Mouse (Mus musculus) erythroblast, adult 5-6 weeks (primary cell): ENCODE measurements around the gene Dgcr8. TPM values are rescaled to one million over a fixed set of nuclear protein-coding genes. Genes with fewer than 3 reads are reported as not detected.

Experiments
- ATAC-seq: replicated peaks from 2 replicates; pipeline ENCODE4 v1.8.0; 2016; ENCODE audit warnings: moderate number of reproducible peaks, mild to moderate bottlenecking, moderate TSS enrichment, inconsistent platforms; ENCODE audit not compliant: poor library complexity, low FRiP score, severe bottlenecking
- total RNA-seq, 2 experiments: library from RNA; stranded (forward) in 1 of 2; stranded (reverse) in 1 of 2; fragments of 150-400 nt in 1 of 2; fragments of 200-764, 138-1000 nt in 1 of 2; gene quantifications; 2 replicates each; pipeline versions ENCODE4 v1.2.3 to v1.2.4; 2015 to 2017; ENCODE audit warnings: low replicate concordance in 2 of 2

The Dgcr8 gene
- total RNA-seq, 2 experiments from 2014 or later: 30.2 to 38.3 TPM

DNA sequence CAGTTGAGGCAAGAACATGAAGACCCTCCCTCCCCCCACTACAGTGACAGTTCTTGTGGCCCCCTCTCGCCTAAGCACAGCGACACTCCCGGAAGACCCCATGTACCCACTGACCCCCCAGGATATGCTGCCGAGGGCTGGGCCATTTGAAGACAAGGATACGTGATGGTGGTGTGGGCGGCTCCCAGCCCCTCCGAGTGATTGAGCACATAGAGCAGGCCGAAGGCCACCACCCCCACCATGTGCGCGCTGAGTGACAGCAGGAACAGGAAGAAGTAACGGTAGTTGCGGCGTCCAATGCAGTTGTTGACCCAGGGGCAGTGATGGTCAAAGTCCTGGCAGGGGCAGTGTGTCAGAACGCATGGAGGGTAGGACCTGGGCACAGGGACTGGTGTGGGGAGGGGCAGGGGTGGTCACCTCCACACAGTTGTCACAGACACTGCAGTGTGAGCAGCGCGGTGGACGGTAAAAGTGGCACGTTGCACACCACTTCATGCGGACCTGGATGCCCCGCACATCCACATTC is 61.1 kb downstream of the Dgcr8 start:
- ATAC-seq: no peak

DNA sequence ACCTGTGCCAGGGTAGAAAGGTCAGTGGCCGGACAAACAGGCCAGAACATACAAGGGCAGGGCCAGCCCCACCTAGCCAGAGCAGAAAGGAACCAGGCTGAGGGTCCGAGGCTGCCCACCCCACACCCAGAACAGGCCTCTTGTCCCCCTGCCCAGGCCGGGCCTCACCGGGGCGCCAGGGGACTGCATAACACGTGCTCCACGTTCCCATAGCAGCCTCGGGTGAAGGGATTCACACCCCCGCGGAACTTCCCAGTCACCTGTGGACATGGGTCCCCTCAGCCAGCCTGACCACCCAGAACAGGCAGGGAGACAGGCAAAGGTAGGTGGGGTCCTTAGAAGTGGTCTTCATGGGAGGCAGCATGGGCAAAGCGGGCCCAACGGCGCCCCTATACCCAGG is 61.9 kb downstream of the Dgcr8 start:
- no peak for ATAC-seq

DNA sequence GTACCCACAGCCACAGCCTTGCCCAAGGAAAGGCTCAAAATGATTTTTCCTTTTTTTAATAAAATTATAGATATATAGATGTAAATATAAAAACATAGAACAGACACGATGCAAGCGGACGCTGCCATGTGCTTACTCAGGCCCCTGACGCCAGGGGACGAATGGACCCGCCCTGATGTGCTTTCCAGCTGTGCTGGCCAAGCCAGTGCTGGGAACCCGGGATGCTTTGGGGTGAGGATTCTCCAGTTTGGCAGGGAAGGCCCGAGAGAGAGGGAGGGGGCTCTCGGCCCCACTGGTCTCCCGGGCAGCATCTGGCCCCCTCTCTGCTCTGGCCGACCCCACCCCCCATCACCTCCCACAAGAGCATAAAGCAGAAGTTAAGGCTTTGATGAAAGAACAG is 66.9 kb downstream of the Dgcr8 start:
- ATAC-seq: no peak

DNA sequence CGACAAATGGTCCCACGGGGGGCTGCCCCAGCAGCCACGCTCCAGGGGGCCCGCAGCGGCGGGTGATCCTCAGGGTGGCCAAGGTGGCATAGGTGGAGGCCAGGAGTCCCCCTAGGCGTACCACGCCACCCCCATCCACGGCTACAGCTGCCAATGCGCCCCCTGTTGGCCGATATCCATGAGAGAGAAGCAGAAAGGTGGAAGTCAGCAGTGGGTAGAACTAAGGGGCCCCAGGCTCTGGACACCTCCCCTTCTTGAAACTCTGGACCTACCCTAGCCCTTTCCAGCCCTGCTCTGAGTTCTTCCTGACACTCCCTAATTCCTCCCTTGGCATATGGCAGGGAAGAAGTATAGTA is 67.5 kb downstream of the Dgcr8 start:
- ATAC-seq: no peak

DNA sequence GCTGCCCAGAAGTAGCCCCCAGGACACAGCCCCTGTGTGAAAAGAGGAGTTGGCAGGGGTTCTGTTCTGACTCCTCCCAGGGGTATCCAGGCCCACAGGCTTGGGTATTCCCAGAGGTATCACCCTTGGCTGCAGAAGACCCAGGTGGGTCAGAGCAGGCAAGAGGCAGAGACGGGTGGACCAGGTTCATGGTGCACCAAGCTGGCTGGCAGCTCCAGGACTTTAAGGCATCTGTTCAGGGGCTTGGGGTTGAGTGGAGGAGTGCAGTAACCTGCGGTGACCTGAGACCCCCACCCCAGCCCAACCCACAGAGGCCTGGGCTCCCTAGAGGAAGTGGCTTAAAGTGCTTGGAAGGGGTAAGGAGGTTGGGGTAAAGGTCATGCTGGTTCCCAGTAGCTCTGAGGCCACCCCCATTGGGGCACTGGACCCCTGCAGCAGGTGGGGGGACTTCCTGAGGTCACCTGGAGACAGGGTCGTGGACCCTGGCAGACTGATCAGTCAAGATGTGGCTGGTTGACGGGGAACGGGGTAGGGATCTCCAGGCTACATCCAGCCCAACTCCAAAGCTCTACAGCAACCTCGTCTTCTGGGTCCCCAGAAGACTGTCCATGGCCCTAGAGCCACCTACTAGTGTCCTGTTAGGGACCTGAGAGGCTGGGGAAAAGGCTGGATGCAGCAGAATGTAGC is 68.0 kb downstream of the Dgcr8 start:
- no peak for ATAC-seq

DNA sequence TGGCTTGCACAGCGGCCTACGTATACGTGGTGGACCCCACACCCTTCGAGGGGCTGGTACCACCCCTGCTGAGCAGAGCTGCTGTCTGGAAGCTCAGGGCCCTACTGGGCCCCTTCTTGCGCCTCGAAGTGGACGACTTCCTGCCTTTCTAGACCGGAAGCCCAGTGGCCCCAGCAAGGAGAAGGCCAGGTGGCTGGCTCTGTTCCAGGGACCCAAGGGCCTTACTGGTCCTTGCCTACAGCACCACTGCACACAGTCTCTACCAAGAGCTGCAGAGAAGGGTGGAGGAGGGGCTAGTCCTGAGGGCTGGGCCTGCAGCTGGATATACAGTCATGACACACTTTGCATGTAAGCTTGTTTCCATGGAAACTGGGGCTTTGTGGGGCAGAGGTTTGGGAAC is 69.0 kb downstream of the Dgcr8 start:
- ATAC-seq: no peak

DNA sequence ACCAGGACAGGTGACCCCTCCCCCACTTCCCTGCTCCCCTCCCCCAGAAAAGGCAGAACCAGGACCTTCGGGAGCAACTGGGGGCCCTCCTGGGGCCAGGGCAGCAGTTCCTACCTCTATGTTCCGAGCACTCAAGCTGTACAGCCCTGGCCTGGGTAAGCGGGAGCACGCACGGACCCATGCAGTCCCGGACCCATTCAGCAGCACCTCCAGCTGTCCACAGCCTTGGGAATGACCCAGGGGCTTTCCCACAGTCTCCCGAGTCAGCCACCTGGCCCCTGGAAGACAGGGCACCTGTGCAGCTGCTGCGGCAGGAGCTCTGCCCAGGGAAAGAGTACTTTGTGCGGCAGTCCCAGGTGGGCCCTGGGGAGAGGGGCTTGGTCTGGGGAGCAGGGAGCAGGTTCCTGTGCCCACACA is 70.5 kb downstream of the Dgcr8 start:
- 0 out of 2 replicates have a peak, but pooled peaks have one; percentile 11 for ATAC-seq

DNA sequence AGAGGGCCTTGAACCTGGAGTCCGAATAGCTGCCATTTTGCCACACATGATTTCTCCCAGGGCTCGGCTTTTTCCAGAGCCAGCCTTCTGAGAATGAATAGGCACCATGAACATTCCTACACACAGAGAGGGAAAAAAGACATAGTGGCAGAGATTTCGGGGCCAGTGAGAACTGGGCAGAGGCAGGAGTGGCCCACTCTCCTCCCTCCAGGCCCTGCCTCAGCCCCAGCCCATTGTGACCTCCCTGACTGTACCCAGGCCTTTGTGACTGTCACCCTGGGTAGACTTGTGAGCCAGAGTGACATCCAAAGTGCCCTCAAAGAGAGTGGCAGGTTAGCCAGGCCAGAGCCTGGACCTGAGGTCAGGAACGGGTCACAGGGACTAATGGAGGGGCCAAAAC is 71.5 kb downstream of the Dgcr8 start, which contains the start of gene Ccdc188:
TSS of gene Ccdc188 (plus strand) at position 301 of the 400 bp plus-strand sequence.
- ATAC-seq: no peak

DNA sequence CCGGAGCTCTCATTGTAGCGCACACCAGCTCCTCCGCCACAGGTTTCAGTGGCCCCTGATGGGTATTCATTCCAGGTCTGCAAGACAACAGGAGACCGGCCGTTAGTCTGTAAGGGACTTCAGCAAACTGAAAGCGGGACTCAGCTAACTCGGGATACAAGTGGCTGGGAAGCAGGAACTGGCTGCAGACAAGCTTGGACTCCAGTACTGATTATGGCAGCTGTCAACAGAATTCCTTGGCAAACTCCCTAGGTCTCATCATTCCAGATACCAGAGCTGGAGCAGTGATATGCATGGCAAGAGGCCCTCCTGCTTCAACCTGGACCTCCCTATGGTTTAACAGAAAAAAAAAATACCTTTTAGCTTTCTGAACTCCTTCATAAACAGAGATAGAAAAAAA is 74.2 kb downstream of the Dgcr8 start:
- no peak for ATAC-seq

DNA sequence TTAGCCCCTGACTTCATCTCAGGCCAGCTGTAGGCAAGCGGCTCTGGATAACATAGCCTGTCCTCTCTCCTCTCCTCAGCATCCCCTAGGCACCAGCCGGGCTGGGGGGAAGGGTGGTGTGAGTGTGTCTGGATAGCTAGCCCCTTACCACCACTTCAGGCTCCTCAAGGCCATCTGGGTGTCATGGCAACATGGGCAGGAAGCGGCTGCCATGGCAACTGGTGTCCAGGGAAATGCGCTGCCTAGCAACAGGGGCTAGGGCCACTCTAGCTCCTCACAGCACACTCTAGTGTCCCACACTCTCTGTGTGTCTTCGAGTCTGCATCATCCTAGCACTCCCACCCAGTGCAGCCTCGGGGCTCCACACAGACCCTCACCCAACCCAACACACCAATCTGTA is 75.4 kb downstream of the Dgcr8 start:
- ATAC-seq: no peak

DNA sequence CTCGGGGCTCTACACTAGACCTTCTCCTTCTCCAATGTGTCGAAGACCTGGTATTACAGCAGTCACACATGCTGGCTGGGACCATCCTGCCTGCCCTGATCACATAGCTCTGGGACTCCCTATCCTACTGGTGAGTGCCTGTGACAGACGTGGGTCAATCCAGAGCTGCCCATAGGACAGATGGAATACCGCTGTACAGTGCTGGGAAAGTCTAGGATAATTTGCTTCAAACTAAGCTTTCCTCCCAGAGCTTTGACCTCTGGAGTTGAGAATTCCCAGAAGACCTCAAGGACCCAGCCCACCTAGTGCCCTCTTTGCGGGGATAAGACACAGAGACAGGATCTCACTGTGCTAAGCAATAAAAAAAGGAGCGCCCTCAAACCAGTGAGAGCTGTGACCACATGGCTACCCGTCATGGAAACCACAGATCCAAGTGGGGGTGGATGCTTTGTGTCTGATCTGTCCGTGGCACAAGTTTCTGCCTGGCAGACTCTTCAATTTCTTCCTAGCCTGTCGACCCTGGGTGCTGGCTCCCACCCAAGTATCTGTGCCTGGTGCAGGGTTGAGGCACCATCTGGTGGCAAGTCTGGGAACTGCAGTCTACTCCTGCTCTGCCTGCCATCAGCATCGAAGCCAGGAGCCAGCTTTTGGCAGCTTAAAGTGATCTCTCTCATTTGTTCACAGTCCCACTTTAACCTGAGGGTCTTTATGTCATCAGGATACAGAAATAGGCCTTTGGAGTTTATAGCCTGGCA is 77.5 kb downstream of the Dgcr8 start:
- ATAC-seq: peak; percentile 75

DNA sequence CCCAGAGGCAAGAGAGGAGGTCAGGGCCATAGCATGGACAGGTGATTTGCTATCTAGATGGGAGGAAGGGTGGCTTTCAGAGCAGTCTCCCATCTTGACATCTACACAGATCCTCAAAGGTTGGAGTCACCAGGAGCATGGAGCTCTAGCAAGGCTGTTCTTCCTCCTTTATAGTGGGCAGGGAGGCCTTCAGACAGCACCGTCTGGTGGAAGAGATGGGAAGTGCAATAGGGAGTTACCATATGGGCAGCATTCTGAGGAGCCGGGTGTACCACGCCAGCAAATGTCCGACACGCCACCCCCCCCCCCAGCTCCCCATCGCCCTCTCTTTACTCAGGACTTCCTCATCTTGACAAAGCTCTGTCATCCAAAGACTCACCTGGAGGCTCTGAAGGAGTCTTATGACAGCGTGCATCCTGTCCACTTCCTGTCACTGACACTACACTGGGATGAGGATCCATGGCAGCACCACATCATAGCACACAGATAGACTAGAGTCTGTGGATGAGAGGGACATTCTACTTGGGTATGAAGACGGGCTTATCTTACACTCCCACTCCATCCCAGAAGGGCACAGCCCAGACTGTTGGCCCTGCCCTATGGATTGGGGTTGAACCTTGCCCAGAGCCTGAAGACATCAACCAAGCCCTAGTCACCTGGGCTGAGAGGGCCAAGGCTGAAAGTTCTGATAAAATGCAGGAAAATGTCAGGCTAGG is 78.2 kb downstream of the Dgcr8 start:
- no peak for ATAC-seq

Other genes with a start within 250 kb of the Dgcr8 start
- 0.96 and 7.9 TPM in 2 replicates for gene Dgcr6, start 236.4 kb downstream of the Dgcr8 start, total RNA-seq (2015; ENCODE audit: low replicate concordance)
- gene Dgcr6, start 236.4 kb downstream of the Dgcr8 start, total RNA-seq (2017; ENCODE audit: low replicate concordance): 1.6 and 6.6 TPM in 2 replicates
- 3.3 and 6.3 TPM in 2 replicates for gene Prodh, start 199.0 kb downstream of the Dgcr8 start, total RNA-seq (2015; ENCODE audit: low replicate concordance)
- 4.7 and 7.4 TPM in 2 replicates for gene Prodh, start 199.0 kb downstream of the Dgcr8 start, total RNA-seq (2017; ENCODE audit: low replicate concordance)
- 0.42 and 0.96 TPM in 2 replicates for gene Rtn4r, start 161.6 kb downstream of the Dgcr8 start, total RNA-seq (2015; ENCODE audit: low replicate concordance)
- not detected in 2 replicates for gene Rtn4r, start 161.6 kb downstream of the Dgcr8 start, total RNA-seq (2017; ENCODE audit: low replicate concordance)
- not detected in 2 replicates for gene Ccdc188, start 71.4 kb downstream of the Dgcr8 start, total RNA-seq (2015; ENCODE audit: low replicate concordance)
- gene Ccdc188, start 71.4 kb downstream of the Dgcr8 start, total RNA-seq (2017; ENCODE audit: low replicate concordance): not detected in 2 replicates
- gene Zdhhc8, start 54.1 kb downstream of the Dgcr8 start, total RNA-seq (2015; ENCODE audit: low replicate concordance): 1.5 and 3.1 TPM in 2 replicates
- 0.26 and 0.56 TPM in 2 replicates for gene Zdhhc8, start 54.1 kb downstream of the Dgcr8 start, total RNA-seq (2017; ENCODE audit: low replicate concordance)
- gene Trmt2a, start 40.6 kb downstream of the Dgcr8 start, total RNA-seq (2015; ENCODE audit: low replicate concordance): 20.9 and 48.0 TPM in 2 replicates
- 16.4 and 19.1 TPM in 2 replicates for gene Trmt2a, start 40.6 kb downstream of the Dgcr8 start, total RNA-seq (2017; ENCODE audit: low replicate concordance)
- 74.6 and 96.3 TPM in 2 replicates for gene Ranbp1, start 40.5 kb downstream of the Dgcr8 start, total RNA-seq (2015; ENCODE audit: low replicate concordance)
- 83.7 and 90.7 TPM in 2 replicates for gene Ranbp1, start 40.5 kb downstream of the Dgcr8 start, total RNA-seq (2017; ENCODE audit: low replicate concordance)
- not detected in 2 replicates for gene Gm49776, start 30.9 kb downstream of the Dgcr8 start, total RNA-seq (2015; ENCODE audit: low replicate concordance)
- not detected in 2 replicates for gene Gm49776, start 30.9 kb downstream of the Dgcr8 start, total RNA-seq (2017; ENCODE audit: low replicate concordance)
- 8.8 and 26.9 TPM in 2 replicates for gene Tango2, start 58.9 kb upstream of the Dgcr8 start, total RNA-seq (2015; ENCODE audit: low replicate concordance)
- gene Tango2, start 58.9 kb upstream of the Dgcr8 start, total RNA-seq (2017; ENCODE audit: low replicate concordance): 8.8 and 12.1 TPM in 2 replicates
- gene Arvcf, start 58.9 kb upstream of the Dgcr8 start, total RNA-seq (2015; ENCODE audit: low replicate concordance): 1.5 and 2.7 TPM in 2 replicates
- gene Arvcf, start 58.9 kb upstream of the Dgcr8 start, total RNA-seq (2017; ENCODE audit: low replicate concordance): 8.7 TPM in 1 of 2 replicates, not detected in the other
- 274 and 358 TPM in 2 replicates for gene Txnrd2, start 137.1 kb upstream of the Dgcr8 start, total RNA-seq (2015; ENCODE audit: low replicate concordance)
- 493 and 499 TPM in 2 replicates for gene Txnrd2, start 137.1 kb upstream of the Dgcr8 start, total RNA-seq (2017; ENCODE audit: low replicate concordance)
- 27.9 and 29.9 TPM in 2 replicates for gene Comt, start 137.6 kb upstream of the Dgcr8 start, total RNA-seq (2015; ENCODE audit: low replicate concordance)
- gene Comt, start 137.6 kb upstream of the Dgcr8 start, total RNA-seq (2017; ENCODE audit: low replicate concordance): 26.8 and 29.1 TPM in 2 replicates
- gene Gnb1l, start 209.5 kb upstream of the Dgcr8 start, total RNA-seq (2015; ENCODE audit: low replicate concordance): 2.3 and 10.6 TPM in 2 replicates
- gene Gnb1l, start 209.5 kb upstream of the Dgcr8 start, total RNA-seq (2017; ENCODE audit: low replicate concordance): 0.94 and 5.6 TPM in 2 replicates
- gene Rtl10, start 209.7 kb upstream of the Dgcr8 start, total RNA-seq (2015; ENCODE audit: low replicate concordance): 2.7 TPM in 1 of 2 replicates, not detected in the other
- 1.1 and 4.5 TPM in 2 replicates for gene Rtl10, start 209.7 kb upstream of the Dgcr8 start, total RNA-seq (2017; ENCODE audit: low replicate concordance)